10 mouse cellular contexts compared by ENCODE assay signal in the genomic region with DNA sequence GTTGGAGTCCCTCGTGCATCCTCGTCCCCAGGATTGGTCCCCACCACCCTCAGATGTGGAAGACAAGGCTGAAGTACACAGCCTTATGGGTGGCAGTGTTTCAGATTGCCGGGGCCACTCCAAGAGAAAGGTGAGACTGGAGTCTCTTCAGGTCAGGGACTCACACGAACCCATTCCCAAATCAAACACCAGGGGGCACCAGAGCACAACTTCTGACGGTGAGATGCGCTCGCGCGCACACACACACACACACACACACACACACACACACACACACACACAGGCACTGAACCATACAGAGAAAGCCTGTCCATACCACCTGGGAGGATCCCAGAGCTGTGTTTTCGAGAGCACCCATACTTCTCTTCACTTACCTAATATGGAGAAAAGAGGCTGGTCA. TPM values are rescaled to one million over a fixed set of nuclear protein-coding genes. Genes with fewer than 3 reads are reported as not detected.
A peak's percentile ranks its signal among the peaks of the same experiment; 100 is the strongest.
DNase-seq lines count a peak whose midpoint lies in the region; ATAC-seq lines count a peak whose summit lies in the region.
"Had no signal": no experiment of that assay in that cellular context is flagged by ENCODE, and none has a peak within 500 bp of the region (broad histone marks: within the 10 kb centered on the region; RNA-seq: fewer than 3 reads in every experiment).

No protein-coding gene starts in this region.

- H3K27me3 ChIP-seq in limb, embryonic 13.5 days, result peaks cover 37% of the 10 kb centered on the region
- peaks cover 2% of the 10 kb centered on the region; the same call in 1 of the 2 replicates for H3K27me3 ChIP-seq in midbrain, embryonic 16.5 days (ENCODE audit: control insufficient read depth, insufficient read depth, low read depth, low read length)
- H3K27me3 ChIP-seq: stomach, embryonic 15.5 days had no signal

- H3K9ac ChIP-seq in limb, embryonic 13.5 days, result no peak overlapping the region
- no peak overlapping the region for H3K9ac ChIP-seq in midbrain, embryonic 16.5 days (ENCODE audit: low read depth, low read length)
- H3K9ac ChIP-seq: stomach, embryonic 15.5 days had no signal

- H3K36me3 ChIP-seq in limb, embryonic 13.5 days, result peaks cover 46% of the 10 kb centered on the region
- peaks cover 13% of the 10 kb centered on the region; the same call in 1 of the 2 replicates for H3K36me3 ChIP-seq in midbrain, embryonic 16.5 days (ENCODE audit: control insufficient read depth, insufficient read depth, low read length)
- H3K36me3 ChIP-seq: stomach, embryonic 15.5 days had no signal

- H3K9me3 ChIP-seq in limb, embryonic 13.5 days, result no peaks in the 10 kb centered on the region
- no peaks in the 10 kb centered on the region for H3K9me3 ChIP-seq in midbrain, embryonic 16.5 days (replicated peaks; ENCODE audit: control insufficient read depth, low read length, poor library complexity, severe bottlenecking)
- H3K9me3 ChIP-seq: stomach, embryonic 15.5 days had no signal

- no peak overlapping the region for H3K4me3 ChIP-seq in limb, embryonic 13.5 days
- H3K4me3 ChIP-seq in midbrain, embryonic 16.5 days (ENCODE audit: low read depth, low read length), result no peak overlapping the region
- H3K4me3 ChIP-seq: stomach, embryonic 15.5 days had no signal

- DNase-seq in gastrocnemius, adult 18-20 months (ENCODE audit: low spot score), result peak; percentile 75
- no peak for DNase-seq in gastrocnemius, postnatal 25 days
- DNase-seq in embryo, embryonic 10 days (ENCODE audit: low spot score), result peak; percentile 87
- peak; percentile 53 to 91 for DNase-seq in heart, adult 18-20 months
- DNase-seq in kidney, adult 8-10 months, result peak; percentile 34 to 78
- DNase-seq in spleen, postnatal 14 days (ENCODE audit: low spot score in 2 of 2), result peak; percentile 42 to 68

- no peak overlapping the region for H3K27ac ChIP-seq in limb, embryonic 13.5 days
- no peak overlapping the region for H3K27ac ChIP-seq in midbrain, embryonic 16.5 days (ENCODE audit: low read length)
- H3K27ac ChIP-seq: stomach, embryonic 15.5 days had no signal

- under 1% methylated on average over 10 of the region's 10 CpGs for WGBS in limb, embryonic 13.5 days
- 3% methylated on average over 10 of the region's 10 CpGs for WGBS in midbrain, embryonic 16.5 days

- peak; percentile 17; the same call in 1 of the 2 replicates for ATAC-seq in limb, embryonic 13.5 days (ENCODE audit: low FRiP score, low read depth)
- ATAC-seq in midbrain, embryonic 16.5 days, result peak; percentile 43
- ATAC-seq: Patski had no signal

- no peaks in the 10 kb centered on the region for H3K4me1 ChIP-seq in limb, embryonic 13.5 days
- H3K4me1 ChIP-seq in midbrain, embryonic 16.5 days (ENCODE audit: control insufficient read depth, insufficient read depth, low read length), result peaks cover 2% of the 10 kb centered on the region; the same call in 1 of the 2 replicates
- H3K4me1 ChIP-seq: stomach, embryonic 15.5 days had no signal

- H3K4me2 ChIP-seq in limb, embryonic 13.5 days (replicated peaks), result no peak overlapping the region
- no peak overlapping the region for H3K4me2 ChIP-seq in midbrain, embryonic 16.5 days (ENCODE audit: low read length)
- H3K4me2 ChIP-seq: stomach, embryonic 15.5 days had no signal

RNA-seq across cellular contexts. Expression of a gene that starts 7.2 kb away (rescaled TPM):
- under 1 TPM; 0.21 to 0.32 TPM for total RNA-seq in gastrocnemius, adult 18-20 months (2021)
- under 1 TPM; 0.21 to 0.33 TPM for total RNA-seq in gastrocnemius, postnatal 25 days (2021)
- under 1 TPM; 0.15 to 0.18 TPM for total RNA-seq in heart, adult 18-20 months (2021)
- 1.2 and 2.1 TPM in 2 replicates for polyA plus RNA-seq in limb, embryonic 13.5 days (2015; fragmentation: Nextera tagmentation; extraction: Ambion mirVana)
- polyA plus RNA-seq in midbrain, embryonic 16.5 days (2015; fragmentation: Nextera tagmentation; extraction: Ambion mirVana), result 8.7 and 9.1 TPM in 2 replicates
- polyA plus RNA-seq: Patski had no signal

RNA-seq across cellular contexts. Expression of a gene that starts 32.5 kb away (rescaled TPM):
- total RNA-seq in gastrocnemius, adult 18-20 months (2021), result 10 to 100 TPM; 28.7 to 29.4 TPM
- 10 to 100 TPM; 26.4 to 27.3 TPM for total RNA-seq in gastrocnemius, postnatal 25 days (2021)
- 10 to 100 TPM; 12.3 to 13.8 TPM for total RNA-seq in heart, adult 18-20 months (2021)
- polyA plus RNA-seq in limb, embryonic 13.5 days (2015; fragmentation: Nextera tagmentation; extraction: Ambion mirVana), result 24.7 and 27.6 TPM in 2 replicates
- polyA plus RNA-seq in midbrain, embryonic 16.5 days (2015; fragmentation: Nextera tagmentation; extraction: Ambion mirVana), result 13.4 and 15.9 TPM in 2 replicates
